Mouse (Mus musculus) gastrocnemius, postnatal 4 days (tissue): ENCODE measurements around the gene Map3k13. TPM values are rescaled to one million over a fixed set of nuclear protein-coding genes. Genes with fewer than 3 reads are reported as not detected.

Experiments used
- DNase-seq, 2 experiments: peaks; one replicate each; pipeline ENCODE4 v3.0.0; 2021 to 2022; ENCODE audit warnings: low spot score in 2 of 2, mixed read lengths in 2 of 2
- total RNA-seq, 2 experiments: library from RNA; stranded (reverse); gene quantifications; 2 replicates each; pipeline ENCODE4 v1.2.3; 2021

The Map3k13 gene
- total RNA-seq, 2 experiments from 2014 or later, result 0.66 to 0.73 TPM

DNA sequence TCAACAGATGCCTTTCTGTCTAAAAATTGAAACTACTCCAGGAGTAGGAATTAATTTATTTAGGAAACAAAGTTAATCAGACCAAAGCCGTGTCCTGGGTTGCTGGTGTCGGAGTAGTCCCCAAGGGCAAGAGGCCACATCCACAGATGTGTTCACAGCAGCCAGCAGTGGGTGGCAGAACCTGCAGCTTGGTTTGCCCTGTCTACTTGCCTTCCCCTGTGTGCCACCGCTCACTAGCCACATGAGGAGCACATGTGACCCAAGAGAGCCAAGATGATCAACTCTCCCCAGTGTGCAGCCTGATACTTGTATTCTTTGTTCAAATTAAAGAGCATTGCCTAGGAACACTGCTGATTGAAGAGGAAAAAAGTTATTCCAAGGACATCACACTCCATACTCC, 54.3 kb downstream of the Map3k13 start:
- DNase-seq, result no peak

DNA sequence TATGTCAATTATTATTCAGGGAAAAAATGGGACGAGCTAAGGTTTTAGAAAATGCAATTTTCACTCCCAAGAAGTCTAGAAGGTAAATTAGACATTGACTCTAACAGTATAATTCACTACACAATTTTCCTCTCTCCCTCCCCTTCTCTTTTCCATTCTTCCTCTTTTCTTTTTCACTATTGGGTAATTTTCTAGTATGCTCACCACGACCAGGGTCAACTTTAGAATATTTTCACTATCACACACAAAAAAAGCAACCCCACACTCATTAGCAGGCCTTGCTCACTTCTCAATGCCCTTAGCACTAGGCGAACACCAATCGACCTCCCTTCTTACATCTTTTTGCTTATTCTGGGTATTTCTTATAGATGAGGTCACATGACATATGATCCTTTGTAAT, 54.7 kb downstream of the Map3k13 start:
- no peak for DNase-seq

DNA sequence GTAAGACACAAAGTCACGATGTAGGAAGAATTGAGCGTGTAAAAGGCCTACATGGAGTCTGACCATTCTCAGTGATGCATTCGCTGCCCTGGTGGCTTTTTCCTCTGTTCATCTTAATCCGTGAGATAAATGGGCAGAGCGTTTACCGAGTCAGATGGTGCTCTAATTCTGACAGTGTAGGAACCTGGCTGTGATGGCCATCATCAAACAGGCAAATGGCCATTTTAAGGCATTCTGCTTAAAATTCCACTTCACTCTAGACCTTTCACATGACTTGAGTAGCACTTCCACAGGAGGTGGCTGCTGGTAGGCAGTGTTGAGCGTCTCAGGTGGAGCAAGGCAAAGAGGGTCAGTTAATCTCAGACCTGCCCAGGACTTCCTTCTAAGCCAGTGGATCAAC, 58.2 kb downstream of the Map3k13 start:
- DNase-seq, result no peak

DNA sequence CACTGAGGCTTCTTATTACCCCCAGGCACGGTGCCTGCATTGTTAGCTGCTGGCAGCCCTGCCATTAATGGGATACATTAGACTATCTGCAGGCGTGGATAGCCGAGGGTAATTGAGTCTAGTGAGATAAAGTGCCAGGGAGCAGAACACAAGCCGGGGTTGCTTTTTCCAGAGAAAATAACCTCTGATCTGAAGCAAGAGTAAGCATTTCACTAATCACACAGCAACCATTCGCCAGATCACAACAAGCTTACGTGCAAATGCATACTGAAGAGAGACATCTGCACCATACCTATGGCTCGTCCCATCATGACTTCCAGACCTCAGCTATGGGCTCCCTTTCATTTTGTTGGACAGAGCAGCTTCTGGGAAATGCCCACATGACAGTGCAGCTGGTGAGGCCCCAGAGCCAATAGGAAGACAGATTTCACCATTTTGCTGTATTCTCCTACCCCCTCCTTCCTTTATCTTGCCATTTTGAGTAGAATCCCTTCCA, 59.3 kb downstream of the Map3k13 start:
- DNase-seq, result no peak

DNA sequence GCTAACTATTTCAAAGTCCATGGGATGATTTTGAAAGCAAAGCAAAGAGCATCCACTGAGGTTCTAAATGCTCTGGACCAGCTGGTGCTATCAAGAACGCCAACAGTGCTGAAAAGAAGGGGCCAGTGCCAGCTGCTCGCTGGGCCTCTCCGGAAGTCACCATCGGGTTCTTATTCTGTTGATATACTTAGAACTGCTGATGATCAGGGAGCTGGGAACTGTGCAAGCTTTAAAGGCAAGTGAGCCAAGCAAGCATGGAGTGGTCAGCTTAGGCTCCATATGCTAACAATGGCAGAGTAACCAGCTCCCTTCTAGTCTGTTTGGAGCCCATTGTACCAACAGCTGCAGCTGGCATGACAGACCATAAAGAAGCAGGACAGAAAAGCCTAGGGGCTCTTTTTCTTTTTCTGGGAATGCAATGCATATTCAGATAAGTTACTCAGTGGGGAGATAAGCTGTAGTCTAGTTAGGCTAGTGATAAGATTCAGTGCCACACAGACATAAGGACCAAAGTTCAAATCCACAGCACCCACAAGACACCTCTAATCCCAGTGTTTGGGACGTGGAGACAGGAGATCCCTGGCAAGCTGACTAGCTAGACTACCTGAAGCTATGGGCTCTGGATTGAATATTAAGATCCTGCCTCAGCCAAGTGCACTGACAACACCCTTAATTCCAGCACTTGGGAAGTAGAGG, 60.6 kb downstream of the Map3k13 start:
- DNase-seq, result no peak

DNA sequence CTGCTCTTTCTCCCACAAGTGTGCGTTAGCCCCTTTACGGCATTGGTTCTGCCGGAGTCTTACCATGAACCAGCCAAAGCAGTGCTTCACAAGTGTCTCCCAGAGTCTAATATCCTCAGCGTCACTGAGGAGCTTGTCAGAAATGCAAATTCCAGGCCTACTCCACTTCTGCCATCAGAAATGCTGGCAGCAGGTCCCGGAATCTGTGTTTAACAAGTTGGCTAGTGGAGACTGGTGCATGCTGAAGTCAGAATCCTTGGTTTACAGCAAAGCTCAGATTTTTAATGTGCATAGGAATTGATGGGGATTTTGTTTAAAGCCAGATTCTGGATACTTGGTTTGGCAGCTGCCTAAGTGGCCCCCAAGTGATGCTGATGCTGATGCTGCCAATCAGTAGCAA, 62.0 kb downstream of the Map3k13 start:
- no peak for DNase-seq

DNA sequence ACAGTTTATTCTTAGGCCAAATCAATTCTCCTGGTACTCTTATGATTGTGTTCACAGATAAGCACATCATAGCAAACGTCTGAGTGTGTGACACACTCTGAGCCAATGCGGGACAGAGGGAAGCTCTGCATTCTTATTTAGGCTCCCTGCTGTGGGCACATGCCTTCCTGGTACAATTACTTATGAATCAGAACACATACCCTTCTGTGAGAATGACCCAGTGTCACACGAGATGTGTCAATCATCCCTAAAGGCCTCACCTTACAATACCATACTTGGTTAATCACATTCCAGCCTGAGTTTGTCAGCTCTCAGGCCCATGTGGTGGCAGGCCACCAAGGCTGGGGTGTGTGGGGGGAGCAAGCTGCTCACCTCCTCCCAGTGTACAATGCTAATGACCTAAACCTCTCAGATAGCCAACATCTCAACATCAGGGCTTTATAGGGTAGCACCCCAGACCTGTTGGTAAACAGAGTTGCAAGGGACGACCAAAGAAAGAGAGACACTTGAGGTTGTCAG, 63.0 kb downstream of the Map3k13 start:
- DNase-seq, result no peak

DNA sequence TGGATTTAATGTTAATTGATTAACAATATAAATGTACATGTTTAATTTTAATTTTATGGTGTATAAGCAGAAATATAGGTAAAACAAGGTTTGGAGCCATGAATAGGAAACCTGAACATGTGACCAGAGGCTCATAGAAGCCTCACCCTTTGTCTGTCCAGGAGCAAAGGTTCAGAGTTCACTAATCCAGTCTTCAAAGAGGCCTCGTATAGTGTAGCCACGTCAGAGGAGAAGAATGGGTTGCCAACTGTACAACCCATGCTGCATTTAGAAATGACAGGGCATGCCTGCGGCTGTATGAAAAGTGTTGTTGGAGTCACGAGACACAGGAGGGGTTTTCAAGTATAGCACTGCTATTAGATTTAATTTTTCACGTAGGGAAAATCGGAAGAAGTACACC, 64.0 kb downstream of the Map3k13 start:
- DNase-seq, result no peak

DNA sequence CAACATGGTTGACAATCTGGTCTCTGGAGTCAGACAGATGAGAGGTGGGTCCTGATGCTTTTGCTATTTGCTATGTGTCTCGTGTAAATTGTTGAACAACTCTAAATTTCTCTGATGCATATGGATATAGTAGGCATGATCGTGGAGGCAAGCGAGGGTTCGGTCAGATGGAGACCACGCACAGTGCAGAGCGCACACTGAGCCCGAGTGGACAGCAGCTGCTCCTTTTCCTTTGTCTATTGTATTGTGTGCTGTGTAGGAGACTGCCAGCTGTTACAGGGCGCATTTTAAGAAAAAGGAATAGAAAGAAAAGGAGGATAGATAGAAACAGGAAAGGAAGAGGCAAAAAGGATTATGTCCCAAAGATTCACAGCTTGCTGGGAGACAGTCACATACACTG, 64.7 kb downstream of the Map3k13 start:
- DNase-seq, result no peak

DNA sequence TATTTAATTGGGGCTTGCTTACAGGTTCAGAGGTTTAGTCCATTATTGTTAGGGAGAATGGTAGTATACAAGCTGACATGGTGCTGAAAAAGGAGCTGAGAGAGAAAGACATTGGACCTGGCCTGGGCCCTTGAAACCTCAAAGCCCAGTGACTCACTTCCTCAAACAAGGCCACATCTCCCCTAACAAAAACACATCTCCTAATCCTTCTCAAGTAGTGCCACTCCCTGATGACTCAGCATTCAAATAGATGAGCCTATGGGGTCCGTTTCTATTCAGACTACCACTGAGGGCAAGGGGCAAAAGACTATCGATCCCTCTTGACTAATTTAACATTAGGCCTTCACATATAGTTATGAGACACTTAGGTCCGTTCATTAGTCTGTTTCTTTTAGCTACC, 68.3 kb downstream of the Map3k13 start:
- no peak for DNase-seq

DNA sequence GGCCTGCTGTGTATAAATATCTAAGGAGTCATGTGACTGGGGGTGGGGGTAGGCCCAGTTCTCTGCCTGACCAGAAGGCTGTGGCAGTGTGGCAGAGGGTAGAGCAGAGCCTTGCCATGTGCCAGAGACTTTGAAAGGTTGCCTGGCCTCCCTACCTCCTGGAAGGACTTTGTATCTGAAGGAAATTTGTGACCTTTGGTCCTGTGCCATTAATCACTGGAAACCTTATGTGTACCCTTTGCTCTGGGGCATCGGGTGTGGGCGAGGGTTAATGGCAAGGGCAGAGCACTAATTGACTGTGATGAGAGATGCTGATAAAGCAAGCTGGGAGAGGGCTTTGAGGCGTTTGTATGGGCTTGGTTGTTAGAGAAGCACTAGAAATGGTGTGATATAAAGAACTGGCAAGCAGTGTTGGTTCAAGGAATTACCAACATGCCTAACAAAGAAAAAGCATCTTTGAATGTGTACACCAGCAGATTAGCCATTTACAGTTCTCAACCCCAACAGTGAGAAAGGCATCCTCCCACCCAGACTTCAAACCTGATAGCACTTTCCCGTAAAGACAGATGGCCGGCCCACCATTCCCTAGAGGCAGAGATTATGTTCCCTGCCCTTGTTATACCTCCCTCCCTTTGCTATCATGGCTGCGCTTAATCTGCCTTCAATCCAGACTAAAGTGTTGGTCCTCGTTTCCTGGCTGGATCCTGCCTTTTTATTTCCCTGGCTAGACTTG, 71.3 kb downstream of the Map3k13 start:
- DNase-seq, result no peak

DNA sequence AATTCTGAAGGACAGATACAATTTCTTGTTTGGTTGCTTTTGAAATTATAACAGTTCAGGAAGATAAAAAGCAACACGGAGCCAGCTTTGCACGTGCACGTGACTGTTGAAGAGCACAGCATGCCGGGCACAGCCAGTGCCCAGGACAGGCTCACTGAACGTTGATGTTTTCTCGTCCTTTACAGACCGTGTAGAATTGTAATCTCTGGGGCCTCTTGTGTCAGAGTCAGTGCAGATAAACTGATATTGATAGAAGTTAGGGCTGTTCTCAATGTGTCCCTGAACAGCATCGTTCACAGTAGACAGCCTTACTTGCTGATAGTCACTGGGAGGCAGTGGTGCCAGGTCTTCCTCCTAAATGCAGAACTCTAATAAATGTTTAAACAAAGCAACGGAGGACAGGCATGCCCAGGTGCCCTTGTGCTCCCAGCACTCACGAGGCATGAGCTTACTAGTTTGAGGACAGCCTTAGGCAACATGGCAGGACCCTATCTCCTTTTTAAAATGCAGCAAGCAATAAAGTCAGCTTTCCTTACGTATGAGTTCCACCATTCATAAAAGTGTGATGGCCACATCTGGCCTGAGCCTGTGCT, 71.9 kb downstream of the Map3k13 start:
- no peak for DNase-seq

DNA sequence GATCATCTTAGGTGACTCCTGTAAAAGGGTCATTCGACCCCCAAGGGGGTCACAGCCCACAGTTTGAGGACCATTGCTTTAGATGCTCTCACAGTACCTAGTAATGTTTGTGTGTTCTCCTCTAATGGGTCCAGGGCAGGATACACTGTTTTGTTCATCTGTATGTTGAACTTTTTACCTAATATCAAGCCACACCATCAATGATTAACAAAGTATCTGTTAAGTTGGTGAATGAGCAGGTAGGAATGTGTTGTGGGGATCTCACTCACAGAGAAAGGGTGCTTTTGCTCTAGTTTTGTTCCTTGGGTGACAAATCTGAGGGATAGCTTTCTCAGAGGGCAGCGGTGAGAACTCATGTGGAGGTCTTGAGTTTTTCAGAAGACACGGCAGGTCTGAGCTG, 73.6 kb downstream of the Map3k13 start:
- DNase-seq, result no peak

DNA sequence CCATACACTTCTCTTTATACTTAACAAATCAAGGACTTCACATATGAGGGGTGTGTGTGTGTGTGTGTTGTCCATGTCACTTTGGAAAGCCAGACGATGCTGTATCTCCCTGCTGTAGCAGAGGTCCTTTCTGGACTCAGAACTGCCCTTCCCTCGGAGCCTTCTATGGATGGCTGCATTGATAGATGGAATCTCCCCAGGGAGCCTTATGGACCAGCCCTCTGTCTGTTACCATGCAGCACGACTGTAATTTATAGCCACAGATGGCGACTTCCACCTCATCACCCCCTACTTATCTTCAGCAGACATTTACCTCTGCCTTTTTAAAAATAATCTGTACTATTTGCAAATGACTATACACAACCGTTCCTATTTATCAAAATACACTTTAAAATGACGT, 74.5 kb downstream of the Map3k13 start:
- DNase-seq, result no peak

DNA sequence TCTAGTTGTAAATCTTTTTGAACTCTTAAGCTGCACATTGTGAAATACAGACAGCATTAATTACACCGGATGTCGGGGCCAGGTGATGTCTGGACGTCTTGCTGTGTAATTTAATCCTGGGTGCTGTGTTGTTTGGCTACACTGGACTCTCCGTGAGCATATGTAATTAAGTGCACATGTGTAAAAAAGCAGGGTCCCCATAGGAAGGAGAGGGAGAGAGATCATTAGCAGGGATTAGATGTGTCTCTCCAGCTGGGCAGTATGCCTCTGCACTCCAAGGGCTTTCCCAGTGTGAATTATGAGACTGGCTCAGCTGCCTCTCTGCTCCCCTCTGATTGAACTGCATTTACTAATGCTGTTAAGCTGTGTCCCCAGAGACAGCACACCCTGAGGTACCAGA, 75.7 kb downstream of the Map3k13 start:
- no peak for DNase-seq

DNA sequence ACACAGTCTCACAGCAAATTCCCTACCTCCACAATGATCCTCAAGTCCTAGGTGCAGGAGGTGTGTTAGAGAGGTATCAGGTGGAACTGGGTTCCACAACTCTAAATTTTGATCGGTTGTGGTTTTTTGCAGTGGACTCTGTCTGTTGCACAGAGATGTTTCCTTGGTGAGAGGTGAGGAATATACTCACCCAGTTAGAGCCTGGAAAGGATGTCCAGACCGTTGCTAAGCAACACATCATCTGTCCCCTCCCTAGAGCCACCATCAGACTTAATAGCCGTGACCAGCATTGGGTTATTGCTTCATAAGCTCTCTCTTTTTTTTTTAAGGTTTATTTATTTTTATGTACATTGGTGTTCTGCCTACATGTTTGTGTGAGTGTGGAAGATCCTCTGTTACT, 83.6 kb downstream of the Map3k13 start:
- DNase-seq, result no peak

DNA sequence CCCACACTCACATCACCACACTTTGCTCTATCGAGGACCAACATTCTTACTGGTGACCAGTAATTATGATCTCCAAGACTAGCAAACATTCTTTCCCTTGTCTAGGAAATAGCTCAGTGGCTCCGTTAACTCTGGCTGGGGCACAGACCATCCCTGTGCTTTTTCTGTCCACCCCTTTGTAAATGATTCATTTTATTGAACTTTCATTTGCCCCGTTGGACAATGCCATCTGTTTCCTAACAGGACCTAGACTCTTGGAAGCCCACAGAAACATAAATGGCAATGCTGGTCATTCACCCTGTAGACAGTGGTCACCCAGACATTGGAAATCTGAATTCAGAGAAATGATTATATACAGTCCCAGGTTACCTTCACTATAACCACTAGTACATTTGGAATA, 84.7 kb downstream of the Map3k13 start:
- DNase-seq, result no peak

DNA sequence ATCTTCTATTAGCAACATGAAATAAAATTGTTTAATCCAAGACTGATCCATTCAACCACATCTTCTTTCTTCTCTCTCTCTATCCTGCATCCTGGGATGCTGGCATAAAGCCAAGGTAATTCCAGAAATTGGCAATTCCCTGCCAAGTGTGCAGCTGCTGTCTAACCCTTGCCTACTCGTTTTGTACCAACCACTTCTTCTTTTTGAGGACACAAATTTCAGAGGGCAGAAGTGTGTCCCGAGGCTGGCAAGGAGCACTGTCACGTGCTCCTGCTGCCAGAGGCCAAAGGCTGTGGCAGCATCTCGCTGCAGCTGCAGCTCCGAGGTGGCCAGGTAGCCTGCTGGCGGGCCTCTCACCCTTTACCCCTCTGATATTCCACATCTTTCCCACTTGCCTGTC, 87.0 kb downstream of the Map3k13 start:
- DNase-seq, result no peak

DNA sequence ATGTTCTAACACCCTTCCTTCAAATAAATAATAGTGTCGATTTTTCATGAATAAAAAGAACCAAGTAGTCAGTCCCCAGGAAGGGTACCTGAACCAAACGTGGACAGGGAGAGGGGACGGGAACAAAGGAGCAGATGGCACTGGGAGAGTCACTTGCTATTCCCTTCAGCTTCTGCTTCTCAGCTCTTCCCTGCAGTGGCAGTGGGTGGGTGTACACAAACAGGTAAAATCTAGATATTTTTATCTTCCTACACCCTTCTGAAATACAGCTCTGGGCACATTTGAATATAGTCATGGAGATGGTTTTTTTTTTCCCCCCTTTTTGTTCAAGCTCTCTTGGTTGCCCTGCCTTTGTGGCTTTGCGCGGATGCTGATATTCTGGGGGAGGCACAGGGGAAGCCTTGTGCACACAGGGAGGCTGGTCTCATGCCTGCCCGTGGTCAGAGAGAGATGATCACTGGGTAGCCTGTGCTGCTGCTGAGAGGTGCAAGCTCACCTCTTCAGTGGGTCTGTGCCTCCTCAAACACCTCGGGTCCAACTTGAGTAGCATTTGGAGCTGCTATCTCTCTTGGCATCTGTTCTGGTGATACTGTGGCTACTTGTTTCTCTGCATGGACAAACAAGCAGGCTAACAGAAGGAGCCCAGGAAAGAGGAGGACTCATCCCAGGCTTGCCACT, 87.6 kb downstream of the Map3k13 start:
- DNase-seq, result no peak

DNA sequence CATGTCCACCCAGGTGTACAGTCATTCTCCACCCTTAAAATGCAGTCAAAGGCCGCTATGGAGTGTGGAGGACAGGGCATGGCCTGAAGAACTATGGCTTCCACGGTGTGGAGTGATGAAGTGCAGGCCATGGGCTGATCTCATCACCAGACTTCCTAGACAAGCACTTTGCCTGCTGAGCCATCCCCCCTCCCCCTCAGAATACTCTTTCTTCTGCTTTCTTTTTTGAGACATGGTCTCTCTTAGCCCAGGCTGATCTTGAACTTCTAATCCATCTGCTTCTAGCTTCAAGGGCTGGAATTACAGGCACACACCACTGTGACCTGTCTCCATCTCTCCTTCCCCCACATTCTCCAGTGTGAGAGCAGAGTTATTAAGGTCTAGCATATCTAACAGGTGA, 93.5 kb downstream of the Map3k13 start:
- DNase-seq, result no peak

DNA sequence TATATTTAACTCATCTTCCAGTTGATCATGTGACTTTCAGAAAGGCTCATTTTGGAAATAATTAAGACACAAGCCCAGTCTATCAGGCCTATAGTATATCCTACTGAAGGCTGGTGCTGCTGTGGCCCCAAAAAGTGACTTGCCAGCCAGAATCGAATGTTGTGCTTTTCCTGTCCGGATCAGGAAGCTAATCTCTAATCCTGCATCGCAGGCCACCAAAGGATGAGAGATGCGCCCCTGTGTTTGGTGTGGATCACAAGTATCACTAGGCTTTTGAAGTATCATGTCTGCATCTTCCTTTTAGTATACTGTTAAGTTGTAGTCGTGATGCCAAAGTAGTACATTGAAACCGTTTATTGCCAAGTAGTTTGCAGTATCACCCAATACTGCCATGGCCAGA, 99.7 kb downstream of the Map3k13 start:
- DNase-seq, result no peak

DNA sequence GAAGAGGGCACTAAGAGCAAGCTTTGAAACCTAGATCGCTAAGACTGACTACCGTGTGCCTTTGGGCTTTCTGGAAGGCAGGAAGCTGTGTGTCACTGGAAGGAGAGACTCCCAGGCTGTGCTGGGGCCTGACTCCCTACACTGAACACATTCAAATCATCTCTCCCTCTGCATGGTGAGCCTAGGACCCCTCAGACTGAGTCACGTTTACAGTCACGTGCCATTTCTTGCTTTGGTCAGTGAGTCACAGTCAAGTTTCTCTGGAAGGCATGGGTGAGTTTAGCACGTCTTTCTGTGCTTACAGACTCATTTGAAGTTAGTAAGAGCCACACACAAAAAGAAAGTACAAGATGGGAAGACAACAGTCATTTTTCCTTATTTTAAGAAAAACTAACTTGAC, 107.1 kb downstream of the Map3k13 start:
- no peak for DNase-seq
